Mouse (Mus musculus) layer of hippocampus, adult 8-10 months (tissue): ENCODE measurements around the gene Gja1. TPM values are rescaled to one million over a fixed set of nuclear protein-coding genes. Genes with fewer than 3 reads are reported as not detected.
"Not testable (repeated sequence)": the region's sequence is repeated elsewhere in the genome, so short reads cannot be mapped to it uniquely, and the experiment has no call there.

Source experiments
- DNase-seq, 2 experiments: peaks; one replicate each; pipeline ENCODE4 v3.0.0; 2022; ENCODE audit warnings: low spot score in 2 of 2
- total RNA-seq, 4 experiments: library from RNA; stranded (reverse); gene quantifications; 2 replicates each; pipeline ENCODE4 v1.2.4; 2022

The Gja1 gene
- 100 to 1,000 TPM; 241 to 286 (median 265) TPM for total RNA-seq

DNA sequence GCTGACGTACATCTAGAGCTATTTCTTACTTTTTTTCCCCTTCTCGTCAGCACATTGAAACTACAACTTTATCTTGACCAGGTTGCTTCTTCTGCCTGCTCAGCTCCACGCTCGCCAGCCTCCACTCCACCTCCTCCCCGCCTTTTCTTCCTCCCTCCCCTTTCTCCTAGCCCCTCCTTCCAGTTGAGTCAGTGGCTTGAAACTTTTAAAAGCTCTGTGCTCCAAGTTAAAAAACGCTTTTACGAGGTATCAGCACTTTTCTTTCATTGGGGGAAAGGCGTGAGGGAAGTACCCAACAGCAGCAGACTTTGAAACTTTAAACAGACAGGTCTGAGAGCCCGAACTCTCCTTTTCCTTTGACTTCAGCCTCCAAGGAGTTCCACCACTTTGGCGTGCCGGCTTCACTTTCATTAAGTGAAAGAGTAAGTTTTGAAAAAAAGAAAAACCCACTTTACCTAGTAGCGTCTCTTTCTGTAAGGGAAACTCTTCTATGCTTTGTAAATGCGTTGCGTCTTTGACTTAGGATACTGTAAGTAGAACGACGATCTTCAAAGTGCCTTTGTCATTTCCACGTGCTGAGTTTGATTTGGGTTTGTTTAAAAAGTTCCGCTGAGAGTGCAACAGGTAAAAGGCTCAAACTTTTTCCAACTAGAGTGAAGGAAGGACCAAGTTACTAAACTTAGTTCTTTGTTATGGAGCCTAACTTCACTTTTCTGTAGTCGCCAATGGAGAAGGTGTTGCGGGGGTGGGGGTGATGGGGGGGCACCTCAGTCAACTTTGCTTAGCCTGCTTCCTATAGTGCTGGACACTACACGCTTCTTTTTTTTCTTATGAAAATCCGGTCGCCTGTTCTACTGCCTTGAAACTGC is at the start of gene Gja1:
Gja1 (plus strand) TSS at position 234 of the 869 bp plus-strand sequence.
- DNase-seq = peak; percentile 13 to 38

GRCm38 (mm10) chr10:56338851-56339489 is 38.2 kb upstream of the Gja1 start:
- peak; percentile 41 to 86 for DNase-seq

GRCm38 (mm10) chr10:56360472-56360871 is 16.7 kb upstream of the Gja1 start:
- DNase-seq = no peak

DNA sequence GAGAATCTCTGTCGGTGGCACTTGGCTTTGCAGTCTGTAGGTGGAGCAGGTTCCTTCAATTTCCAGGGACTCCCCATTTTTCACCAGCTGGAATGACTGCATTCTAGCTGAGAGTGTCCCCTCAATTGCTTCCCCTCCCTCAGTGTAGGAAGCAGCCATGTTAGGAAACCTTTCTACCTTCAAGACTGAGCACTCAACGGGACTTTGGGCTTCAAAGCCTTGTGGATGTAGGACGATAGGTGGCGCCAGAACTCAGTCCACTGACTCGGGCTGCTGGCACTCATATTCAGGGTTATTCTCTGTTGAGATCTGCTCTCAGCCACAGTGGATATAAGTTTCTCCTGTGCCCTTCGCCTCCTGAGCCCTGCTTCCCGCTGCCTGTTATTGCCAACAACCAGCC is 8.1 kb upstream of the Gja1 start:
- DNase-seq = peak; percentile 40 to 82

DNA sequence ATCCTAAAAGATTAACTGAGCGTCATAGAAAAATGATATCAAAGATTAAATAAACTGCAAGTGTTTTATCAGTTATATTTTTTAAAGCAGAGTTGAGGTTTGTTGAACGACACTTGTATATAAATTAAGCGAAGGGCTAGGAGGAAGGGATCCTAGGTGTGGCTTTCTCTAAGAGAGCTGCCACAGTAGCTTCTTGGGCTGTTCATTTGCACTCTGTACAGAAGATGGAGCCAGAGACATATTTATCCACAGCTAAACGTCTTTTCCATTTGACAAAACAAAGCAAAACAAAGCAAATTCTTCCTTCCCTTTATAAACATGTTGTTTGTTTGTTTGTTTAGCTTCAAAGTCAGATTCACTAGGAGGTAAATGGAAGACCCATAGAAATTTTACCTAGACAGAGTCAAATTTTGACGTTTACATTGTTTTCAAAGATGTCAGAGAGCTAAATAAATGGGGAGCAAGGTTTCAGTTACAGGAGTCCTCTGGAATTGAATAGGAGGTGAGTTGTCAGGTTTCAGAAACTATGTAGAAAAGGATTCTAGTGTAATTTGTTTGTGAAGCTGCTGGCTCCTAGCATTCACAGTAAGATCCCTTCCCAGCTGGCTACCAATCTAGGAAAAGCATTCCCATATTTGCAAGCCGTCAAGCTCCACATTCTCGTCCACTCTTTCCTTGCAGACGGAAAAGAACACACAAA is 4.0 kb upstream of the Gja1 start:
- DNase-seq = no peak

- no peak for DNase-seq
Measured at GRCm38 (mm10) chr10:56374169-56374568, 3.0 kb upstream of the Gja1 start.

- no peak for DNase-seq
Measured at GRCm38 (mm10) chr10:56375906-56376468, 1.1 kb upstream of the Gja1 start.

GRCm38 (mm10) chr10:56377966-56378647 is 977 bp downstream of the Gja1 start:
- DNase-seq = no peak

- peak in 1 of 2 experiments; percentile 10 for DNase-seq
Measured at GRCm38 (mm10) chr10:56378648-56379254, 1.6 kb downstream of the Gja1 start.

GRCm38 (mm10) chr10:56379720-56380119 is 2.6 kb downstream of the Gja1 start:
- DNase-seq = no peak

DNA sequence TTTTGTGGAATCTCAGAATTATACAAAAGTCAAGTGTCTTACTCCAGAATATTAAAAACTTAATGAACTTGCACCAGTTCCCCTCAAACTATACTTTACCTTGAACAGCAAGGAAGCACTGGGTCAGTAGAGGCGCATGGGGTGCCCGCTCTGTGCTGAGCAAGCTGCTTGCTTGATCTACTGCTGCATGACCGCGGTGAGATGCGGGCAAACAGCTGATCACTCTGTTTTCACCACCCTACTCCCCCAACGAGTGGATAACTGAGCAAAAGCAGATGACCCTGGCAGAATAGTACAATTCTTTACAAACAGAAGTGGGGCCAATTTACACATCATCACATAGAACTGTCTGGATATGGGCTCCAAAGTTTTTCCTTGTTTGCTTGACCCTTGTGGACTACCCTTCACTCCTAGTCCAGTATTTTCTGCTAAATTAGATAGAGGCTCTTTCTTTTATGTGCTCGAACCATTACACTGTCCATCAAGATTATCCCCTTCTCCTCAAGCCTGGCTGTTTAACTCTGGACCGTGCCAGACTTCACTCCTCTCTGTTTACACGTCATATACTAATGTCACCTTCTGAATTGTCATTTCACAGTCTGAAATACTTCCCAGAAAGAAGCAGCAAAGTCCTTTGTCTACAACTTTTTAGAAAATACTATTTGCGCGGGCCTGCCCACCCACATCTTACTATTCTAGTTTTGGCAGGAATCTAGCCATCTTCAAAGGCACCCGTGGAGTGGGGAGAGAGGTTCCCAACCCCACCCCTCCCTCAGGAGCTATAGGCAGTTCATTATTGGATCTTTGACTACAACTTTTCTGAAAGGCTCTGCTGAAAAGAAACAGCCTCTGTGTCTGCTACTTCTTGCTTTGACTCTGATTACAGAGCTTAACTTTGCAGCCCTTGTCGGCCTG is 8.3 kb downstream of the Gja1 start:
- no peak for DNase-seq

DNA sequence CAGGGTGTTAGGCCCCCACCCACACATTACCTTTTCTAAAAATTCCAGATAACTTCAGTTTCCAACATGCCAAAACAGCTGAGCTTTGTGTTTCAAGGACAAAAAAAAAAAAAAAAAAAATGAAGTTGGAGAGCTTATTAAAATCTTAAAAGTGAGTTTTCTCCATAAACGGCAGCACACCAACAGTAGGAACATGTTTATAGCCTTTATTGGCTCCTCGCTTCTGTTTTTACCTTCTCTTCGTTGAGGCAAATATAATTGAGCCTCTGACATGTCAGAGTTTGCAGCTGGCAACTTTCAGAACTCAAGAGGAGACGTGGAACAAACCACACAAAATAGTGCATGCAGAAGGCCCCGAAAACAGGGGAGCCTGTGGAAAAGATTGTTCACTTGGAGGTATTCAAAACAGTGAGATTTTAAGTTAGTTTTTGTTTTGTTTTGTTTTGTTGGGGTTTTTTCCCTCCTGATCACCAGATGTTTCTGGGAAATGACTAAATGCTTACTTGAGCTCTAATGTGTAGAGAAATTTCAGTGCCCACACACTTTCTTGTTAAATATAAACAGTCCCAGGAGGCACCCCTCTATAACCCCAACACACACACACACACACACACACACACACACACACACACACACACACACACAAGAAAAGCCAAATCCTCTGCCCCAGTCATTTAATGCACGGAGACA is 16.1 kb downstream of the Gja1 start:
- no peak for DNase-seq

DNA sequence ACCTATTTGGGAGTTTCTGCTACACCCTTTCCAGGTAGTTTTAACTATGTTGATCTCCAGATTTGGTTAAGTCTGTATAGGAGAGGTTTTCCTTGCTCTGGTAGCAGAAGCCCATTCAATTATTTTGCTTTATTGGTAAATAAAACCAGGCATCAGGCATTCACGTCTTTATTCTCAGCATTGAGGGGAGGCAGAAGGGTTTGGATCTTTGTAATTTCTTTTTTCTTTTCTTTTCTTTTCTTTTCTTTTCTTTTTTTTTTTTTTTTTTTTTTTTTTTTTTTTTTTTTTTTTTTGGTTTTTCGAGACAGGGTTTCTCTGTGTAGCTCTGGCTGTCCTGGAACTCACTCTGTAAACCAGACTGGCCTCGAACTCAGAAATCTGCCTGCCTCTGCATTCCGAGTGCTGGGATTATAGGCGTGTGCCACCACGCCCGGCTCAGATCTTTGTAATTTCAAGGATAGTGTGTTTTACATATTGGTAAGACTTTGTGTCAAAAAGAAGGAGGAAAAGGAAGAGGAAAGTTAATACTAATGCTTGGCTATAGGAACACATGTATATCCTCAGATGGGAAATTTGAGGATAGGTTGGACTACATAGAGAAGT is 16.8 kb downstream of the Gja1 start:
- DNase-seq = not testable (repeated sequence)

- DNase-seq = no peak
Measured at GRCm38 (mm10) chr10:56397875-56398274, 20.7 kb downstream of the Gja1 start.

DNA sequence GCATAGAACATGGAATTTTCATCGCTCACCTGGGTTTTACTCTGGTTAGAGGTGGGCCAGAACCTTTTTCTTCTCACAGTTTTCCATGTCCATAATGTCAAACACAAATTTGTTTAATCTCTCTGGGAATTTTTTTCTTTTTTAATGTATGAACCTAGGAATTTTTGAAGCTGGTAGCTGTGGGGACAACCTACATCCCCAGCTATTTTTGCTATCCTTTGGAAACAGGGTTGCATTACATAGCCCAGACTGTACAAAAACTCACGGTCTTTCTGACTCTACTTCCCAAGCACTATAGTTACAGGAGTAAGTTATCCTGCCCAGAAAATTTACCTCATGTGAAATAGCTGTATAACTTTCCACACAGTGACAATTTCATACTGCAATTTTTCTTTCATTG is 21.2 kb downstream of the Gja1 start:
- no peak for DNase-seq

DNA sequence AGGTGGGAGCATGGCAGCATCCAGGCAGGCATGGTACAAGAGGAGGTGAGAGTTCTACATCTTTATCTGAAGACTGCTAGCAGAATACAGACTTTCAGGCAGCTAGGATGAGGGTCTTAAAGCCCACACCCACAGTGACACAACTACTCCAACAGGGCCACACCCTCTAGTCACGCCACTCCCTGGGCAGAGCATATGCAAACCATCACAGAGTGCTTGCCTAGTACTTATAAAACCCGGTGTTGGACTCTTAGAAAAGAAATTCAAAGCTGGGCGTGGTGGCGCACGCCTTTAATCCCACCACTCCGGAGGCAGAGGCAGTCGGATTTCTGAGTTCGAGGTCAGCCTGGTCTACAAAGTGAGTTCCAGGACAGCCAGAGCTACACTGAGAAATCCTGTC is 24.3 kb downstream of the Gja1 start:
- DNase-seq = not testable (repeated sequence)

- no peak for DNase-seq
Measured at GRCm38 (mm10) chr10:56405934-56406333, 28.8 kb downstream of the Gja1 start.

DNA sequence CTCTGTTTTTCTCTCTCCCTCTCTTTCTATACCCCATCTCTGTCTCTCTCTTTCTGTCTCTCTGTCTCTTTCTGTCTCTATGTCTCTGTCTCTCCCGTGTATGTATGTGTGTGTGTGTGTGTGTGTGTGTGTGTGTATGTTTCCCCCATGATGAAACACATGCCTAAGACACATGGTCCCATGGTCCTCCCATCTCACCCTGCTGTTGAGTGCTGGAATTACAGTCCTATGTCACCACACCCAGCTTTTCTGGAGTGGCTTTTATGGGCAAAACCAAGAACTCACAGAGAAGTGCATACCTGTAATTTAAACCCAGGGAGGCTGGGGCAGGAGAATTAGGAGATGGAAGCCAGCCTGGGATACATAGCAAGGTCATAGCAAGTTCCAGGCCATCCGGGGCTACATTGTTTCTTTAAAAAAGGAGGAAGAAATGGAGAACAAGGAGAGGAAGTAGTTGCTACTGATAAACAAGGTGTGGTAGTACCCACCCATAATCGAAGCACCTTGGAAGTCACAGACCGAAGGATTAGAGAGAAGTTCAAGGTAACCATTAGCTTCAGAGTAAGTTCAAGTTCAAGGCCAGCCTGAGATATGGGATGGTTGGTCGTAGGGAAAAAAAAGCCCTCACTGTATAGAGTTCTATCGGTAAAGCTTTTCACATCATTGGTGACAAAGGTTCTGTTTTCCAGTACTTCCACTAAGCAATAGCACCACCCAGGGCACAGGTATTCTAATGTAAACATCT is 29.4 kb downstream of the Gja1 start:
- DNase-seq = no peak
